Mouse (Mus musculus): ENCODE results near the gene Tmem151b.

The Tmem151b gene

GRCm38 (mm10) chr17:45584096-45584896 is 34.8 kb upstream of the Tmem151b start:
- CTCF ChIA-PET, result interaction anchor here (0.7 to 3.3 kb wide), 5 partner anchors 10 to 58 kb away, joined by 3 to 10 read pairs (median 3); no protein-coding TSS in a partner anchor

GRCm38 (mm10) chr17:45582715-45583355 is 33.4 kb upstream of the Tmem151b start:
- CTCF ChIA-PET, result interaction anchor here (0.6 to 3.3 kb wide), 8 partner anchors 9 to 138 kb away, joined by 3 to 15 read pairs (median 4); partner anchors contain the start of gene Hsp90ab1

- CTCF ChIA-PET, result interaction anchor here (0.6 to 1.5 kb wide), 6 partner anchors 10 to 137 kb away, joined by 3 to 15 read pairs (median 4); no protein-coding TSS in a partner anchor
These were observed 32.7 kb upstream of the Tmem151b start for GRCm38 (mm10) chr17:45582188-45582587.

- CTCF ChIA-PET, result interaction anchor here (0.8 to 1.3 kb wide), 3 partner anchors 10 to 28 kb away, joined by 3 to 4 read pairs (median 3); no protein-coding TSS in a partner anchor
These were observed 32.1 kb upstream of the Tmem151b start for GRCm38 (mm10) chr17:45581567-45581983.

GRCm38 (mm10) chr17:45580958-45581477 is 31.5 kb upstream of the Tmem151b start:
- CTCF ChIA-PET, result no interaction called here

GRCm38 (mm10) chr17:45579554-45579953 is 30.1 kb upstream of the Tmem151b start:
- CTCF ChIA-PET, result interaction anchor here (1.2 kb wide), 1 partner anchor 102 kb away, joined by 4 read pairs; no protein-coding TSS in a partner anchor

- CTCF ChIA-PET, result interaction anchor here (0.7 to 1.0 kb wide), 2 partner anchors 48 to 54 kb away, joined by 3 to 4 read pairs; no protein-coding TSS in a partner anchor
These were observed 29.4 kb upstream of the Tmem151b start for GRCm38 (mm10) chr17:45578843-45579242.

- CTCF ChIA-PET, result interaction anchor here (0.7 to 1.0 kb wide), 2 partner anchors 49 to 55 kb away, joined by 3 to 4 read pairs; no protein-coding TSS in a partner anchor
These were observed 28.8 kb upstream of the Tmem151b start for GRCm38 (mm10) chr17:45578242-45578641.

GRCm38 (mm10) chr17:45575123-45575897 is 25.8 kb upstream of the Tmem151b start:
- CTCF ChIA-PET, result interaction anchor here (0.6 to 1.4 kb wide), 4 partner anchors 13 to 569 kb away, joined by 4 to 10 read pairs (median 9); partner anchors contain the start of gene Rsph9

- CTCF ChIA-PET, result interaction anchor here (0.6 to 2.5 kb wide), 6 partner anchors 9 to 570 kb away, joined by 3 to 10 read pairs (median 6); partner anchors contain the start of gene Rsph9
These were observed 24.8 kb upstream of the Tmem151b start for GRCm38 (mm10) chr17:45574129-45574761.

GRCm38 (mm10) chr17:45573780-45574123 is 24.3 kb upstream of the Tmem151b start:
- CTCF ChIA-PET, result interaction anchor here (0.6 to 2.5 kb wide), 3 partner anchors 9 to 19 kb away, joined by 3 to 8 read pairs (median 5); no protein-coding TSS in a partner anchor

- CTCF ChIA-PET, result interaction anchor here (1.0 to 2.5 kb wide), 4 partner anchors 9 to 15 kb away, joined by 3 to 8 read pairs (median 4); partner anchors contain the start of gene Slc35b2
These were observed 23.8 kb upstream of the Tmem151b start, which contains the start of gene Hsp90ab1 for GRCm38 (mm10) chr17:45573087-45573779. Gene Hsp90ab1 (minus strand): TSS chr17:45573271.

GRCm38 (mm10) chr17:45572103-45573086 is 22.9 kb upstream of the Tmem151b start:
- CTCF ChIA-PET, result interaction anchor here (0.5 to 2.5 kb wide), 7 partner anchors 8 to 70 kb away, joined by 3 to 8 read pairs (median 4); partner anchors contain the start of gene Slc35b2

GRCm38 (mm10) chr17:45569999-45570398 is 20.5 kb upstream of the Tmem151b start:
- CTCF ChIA-PET, result interaction anchor here (1.0 kb wide), 1 partner anchor 52 kb away, joined by 3 read pairs; no protein-coding TSS in a partner anchor

GRCm38 (mm10) chr17:45568990-45569389 is 19.5 kb upstream of the Tmem151b start:
- CTCF ChIA-PET, result no interaction called here

- CTCF ChIA-PET, result no interaction called here
These were observed 17.7 kb upstream of the Tmem151b start for GRCm38 (mm10) chr17:45567162-45567601.

GRCm38 (mm10) chr17:45566360-45567161 is 17.1 kb upstream of the Tmem151b start:
- CTCF ChIA-PET, result interaction anchor here (0.6 to 1.7 kb wide), 3 partner anchors 9 to 89 kb away, joined by 3 to 6 read pairs (median 4); partner anchors contain the start of gene Nfkbie

Data from spleen, embryonic (tissue).